Mouse (Mus musculus) left cerebral cortex, postnatal 36 days (tissue): ENCODE data around the gene Rom1. TPM values are rescaled to one million over a fixed set of nuclear protein-coding genes. Genes with fewer than 3 reads are reported as not detected.
"Not testable (repeated sequence)": the region's sequence is repeated elsewhere in the genome, so short reads cannot be mapped to it uniquely, and the experiment has no call there.

ENCODE experiments used
- DNase-seq, 2 experiments: peaks; one replicate each; pipeline ENCODE4 v3.0.0; 2021 to 2022; ENCODE audit warnings: low spot score in 2 of 2, mixed read lengths in 1 of 2
- intact Hi-C: fragments of 180-260 bp; cut with DNase I; formaldehyde crosslinking; loops from one replicate; pipeline ENCODE4 v1.15.1; 2025
- total RNA-seq, 2 experiments: library from RNA; stranded (reverse); gene quantifications; 2 replicates each; pipeline ENCODE4 v1.2.3; 2021

Rom1 gene
- 1 to 10 TPM; 7.0 to 7.2 TPM for total RNA-seq

GRCm38 (mm10) chr19:8929224-8930088 lies at the start of gene Rom1, which contains the start of gene Eml3:
Rom1 (minus strand) TSS chr19:8929356.
Eml3 (plus strand) TSS chr19:8929552.
- intact Hi-C loops = no loop called here
- peak; percentile 50 to 56 for DNase-seq

- DNase-seq = no peak
- intact Hi-C loops = no loop called here
Measured at GRCm38 (mm10) chr19:8976535-8976934, 47.4 kb upstream of the Rom1 start.

GRCm38 (mm10) chr19:8975491-8975890 lies 46.3 kb upstream of the Rom1 start:
- intact Hi-C loops = no loop called here
- DNase-seq = no peak

GRCm38 (mm10) chr19:8974638-8975037 lies 45.5 kb upstream of the Rom1 start:
- DNase-seq = no peak
- intact Hi-C loops = no loop called here

GRCm38 (mm10) chr19:8972491-8972890 lies 43.3 kb upstream of the Rom1 start:
- intact Hi-C loops, DNase-seq: not testable (repeated sequence)

GRCm38 (mm10) chr19:8967893-8968292 lies 38.7 kb upstream of the Rom1 start:
- intact Hi-C loops = loop anchor here (2.0 kb wide), 1 partner anchor 15 kb away; the partner anchor contains the start of gene Tut1
- no peak for DNase-seq

GRCm38 (mm10) chr19:8967373-8967743 lies 38.2 kb upstream of the Rom1 start:
- intact Hi-C loops = loop anchor here (2.0 kb wide), 1 partner anchor 15 kb away; the partner anchor contains the start of gene Tut1

GRCm38 (mm10) chr19:8966590-8967372 lies 37.6 kb upstream of the Rom1 start, which contains the start of gene Eef1g:
Eef1g (plus strand) TSS chr19:8967041.
- DNase-seq = peak; percentile 99
- intact Hi-C loops = loop anchor here (2.0 kb wide), 1 partner anchor 14 kb away; the partner anchor contains the start of gene Tut1

More at GRCm38 (mm10) chr19:8967373-8967743, 38.2 kb upstream of the Rom1 start:
- no peak for DNase-seq

- intact Hi-C loops = loop anchor here (2.0 kb wide), 1 partner anchor 13 kb away; the partner anchor contains the start of gene Tut1
Measured at GRCm38 (mm10) chr19:8966198-8966589, 37.0 kb upstream of the Rom1 start.

GRCm38 (mm10) chr19:8965771-8966170 lies 36.6 kb upstream of the Rom1 start:
- no peak for DNase-seq
- intact Hi-C loops = loop anchor here (2.0 kb wide), 1 partner anchor 13 kb away; the partner anchor contains the start of gene Tut1

More at GRCm38 (mm10) chr19:8966198-8966589, 37.0 kb upstream of the Rom1 start:
- DNase-seq = no peak

GRCm38 (mm10) chr19:8965075-8965474 lies 35.9 kb upstream of the Rom1 start:
- intact Hi-C loops = no loop called here
- no peak for DNase-seq

- DNase-seq = no peak
- intact Hi-C loops = no loop called here
Measured at GRCm38 (mm10) chr19:8962256-8962655, 33.1 kb upstream of the Rom1 start.

GRCm38 (mm10) chr19:8954171-8954570 lies 25.0 kb upstream of the Rom1 start:
- DNase-seq = no peak
- intact Hi-C loops = loop anchor here (5.0 kb wide), 1 partner anchor 117 kb away; the partner anchor contains the start of genes Bscl2 and Gng3

GRCm38 (mm10) chr19:8953135-8954039 lies 24.2 kb upstream of the Rom1 start, which contains the start of gene Tut1:
Tut1 (plus strand) TSS chr19:8953847.
- peak; percentile 93 to 95 for DNase-seq
- intact Hi-C loops = loop anchor here (2.0 to 5.0 kb wide), 2 partner anchors 13 to 116 kb away; partner anchors contain the start of genes Bscl2, Eef1g and Gng3

- intact Hi-C loops = loop anchor here (2.0 to 5.0 kb wide), 2 partner anchors 15 to 115 kb away; partner anchors contain the start of genes Bscl2, Eef1g and Gng3
- DNase-seq = no peak
Measured at GRCm38 (mm10) chr19:8952241-8952640, 23.1 kb upstream of the Rom1 start.

- no peak for DNase-seq
- intact Hi-C loops = loop anchor here (5.0 kb wide), 1 partner anchor 113 kb away; the partner anchor contains the start of genes Bscl2 and Gng3
Measured at GRCm38 (mm10) chr19:8950190-8950589, 21.0 kb upstream of the Rom1 start.

GRCm38 (mm10) chr19:8946929-8947328 lies 17.8 kb upstream of the Rom1 start:
- no peak for DNase-seq
- intact Hi-C loops = no loop called here

GRCm38 (mm10) chr19:8945251-8945650 lies 16.1 kb upstream of the Rom1 start:
- no peak for DNase-seq
- intact Hi-C loops = no loop called here
